Mouse (Mus musculus) liver, adult 2 months (tissue): ENCODE data around the gene Elf2.

Experiments used
- CTCF ChIP-seq: fragments of 200-500 bp; IDR thresholded peaks from 2 replicates; pipeline ENCODE4 v1.5.1; 2011; ENCODE audit warnings: low read depth, low read length, control low read depth
- POLR2A ChIP-seq: fragments of 200-500 bp; IDR thresholded peaks from 2 replicates; pipeline ENCODE4 v1.6.1; 2011; ENCODE audit warnings: low read length, control low read depth; ENCODE audit not compliant: insufficient read depth; ENCODE audit errors: extremely low read depth

GRCm38 (mm10) chr3:51232205-51232910 is 108.1 kb downstream of the Elf2 start:
- TF ChIP-seq CTCF (no peak), POLR2A (no peak)
